Mouse (Mus musculus) ES-E14 (cell line): ENCODE data around the gene Nat8f4.

ENCODE experiments used
- CHD2 ChIP-seq: IDR thresholded peaks from 2 replicates; pipeline ENCODE4 v1.6.1; 2014; ENCODE audit warnings: mild to moderate bottlenecking, low read depth, low read length, inconsistent platforms
- HCFC1 ChIP-seq: IDR thresholded peaks from 2 replicates; pipeline ENCODE4 v1.6.1; 2012; ENCODE audit warnings: low read length, inconsistent platforms, borderline replicate concordance; ENCODE audit not compliant: insufficient read depth
- MAFK ChIP-seq: IDR thresholded peaks from 2 replicates; pipeline ENCODE4 v1.6.1; 2014; ENCODE audit warnings: mild to moderate bottlenecking, low read depth, low read length, inconsistent platforms; ENCODE audit not compliant: insufficient read depth

GRCm38 (mm10) chr6:85849240-85849639 lies 55.4 kb downstream of the Nat8f4 start:
- TF ChIP-seq MAFK, result no peak
- no peak for TF ChIP-seq HCFC1
- TF ChIP-seq CHD2, result no peak
